Mouse (Mus musculus): ENCODE measurements around the gene Tatdn3.
A peak's percentile ranks its signal among the peaks of the same experiment; 100 is the strongest.

Gene Tatdn3

DNA sequence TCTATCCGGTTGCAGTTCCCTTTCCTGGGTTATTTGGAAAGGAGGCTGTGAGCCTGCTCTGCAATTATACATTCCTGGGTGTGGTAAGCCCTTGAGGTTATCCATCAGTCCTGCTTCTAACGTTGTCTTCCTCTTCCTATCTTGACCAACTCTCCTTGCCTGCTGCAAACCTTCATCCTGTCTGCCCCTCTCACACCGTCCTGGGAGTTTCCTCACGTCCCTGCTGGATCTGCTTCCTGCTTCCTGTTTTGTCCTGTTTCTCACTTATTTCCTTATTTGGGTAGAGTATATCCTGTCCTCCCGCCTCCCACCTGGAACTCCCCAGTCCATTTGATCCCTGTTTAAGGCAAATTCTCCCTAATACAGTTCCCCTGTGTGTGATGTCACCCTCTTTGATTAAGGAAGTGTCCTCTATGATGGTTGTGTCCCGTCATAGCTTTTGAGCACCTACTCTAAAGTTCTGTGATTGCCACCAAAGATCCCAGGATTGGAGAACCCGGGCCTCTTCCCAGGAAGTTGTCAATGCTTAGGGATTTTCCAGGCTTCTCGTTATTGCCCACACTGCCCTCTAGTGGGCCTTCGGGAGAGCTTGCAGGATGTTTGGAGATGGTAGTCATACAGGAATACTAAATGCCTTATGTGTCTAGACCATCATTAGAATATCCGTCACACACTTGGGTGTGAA is 12.6 kb upstream of the Tatdn3 start:
- peak; percentile 73 to 75 for DNase-seq (ENCODE audit: low spot score in 2 of 2)

DNA sequence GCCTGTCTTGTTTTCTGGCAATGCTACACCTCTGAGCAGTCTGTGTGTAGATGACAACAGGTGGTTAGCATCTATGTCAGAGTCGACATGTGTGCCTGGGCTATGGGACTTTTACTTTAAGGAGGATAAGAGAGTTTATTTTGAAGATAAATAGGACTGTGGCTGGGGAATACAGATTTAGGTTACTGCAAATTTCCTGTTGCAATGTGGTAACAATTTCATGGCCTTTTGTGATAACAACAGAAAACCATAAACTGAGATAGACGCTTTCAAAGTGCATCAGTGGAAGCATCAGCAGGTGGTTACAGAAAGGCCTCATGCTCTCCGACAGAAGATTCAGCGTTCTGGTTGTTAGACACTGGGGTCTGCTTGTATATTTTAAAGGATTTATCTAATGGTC is 10.8 kb upstream of the Tatdn3 start:
- no peak for DNase-seq (ENCODE audit: low spot score in 2 of 2)

DNA sequence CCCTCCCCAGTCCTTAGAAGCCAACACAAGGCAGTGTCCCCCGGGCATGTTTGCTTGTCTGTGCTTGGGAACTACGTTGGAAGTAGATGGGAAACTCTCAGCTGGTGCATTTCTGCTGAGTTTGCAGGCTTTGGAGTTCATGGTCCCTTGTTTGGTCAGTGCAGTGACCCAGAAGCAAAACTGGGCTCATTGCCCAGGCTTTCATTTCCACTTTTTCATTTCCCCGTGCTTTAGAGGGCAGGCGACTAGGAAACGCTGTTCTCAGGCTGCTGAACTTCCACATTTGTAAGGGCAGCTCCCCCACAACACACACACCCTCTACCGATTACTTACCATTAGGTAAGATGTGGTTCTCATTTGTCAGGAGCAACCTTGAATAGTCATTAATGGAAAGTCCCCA is 10.3 kb upstream of the Tatdn3 start:
- DNase-seq (ENCODE audit: low spot score in 2 of 2): peak; percentile 58 to 70

DNA sequence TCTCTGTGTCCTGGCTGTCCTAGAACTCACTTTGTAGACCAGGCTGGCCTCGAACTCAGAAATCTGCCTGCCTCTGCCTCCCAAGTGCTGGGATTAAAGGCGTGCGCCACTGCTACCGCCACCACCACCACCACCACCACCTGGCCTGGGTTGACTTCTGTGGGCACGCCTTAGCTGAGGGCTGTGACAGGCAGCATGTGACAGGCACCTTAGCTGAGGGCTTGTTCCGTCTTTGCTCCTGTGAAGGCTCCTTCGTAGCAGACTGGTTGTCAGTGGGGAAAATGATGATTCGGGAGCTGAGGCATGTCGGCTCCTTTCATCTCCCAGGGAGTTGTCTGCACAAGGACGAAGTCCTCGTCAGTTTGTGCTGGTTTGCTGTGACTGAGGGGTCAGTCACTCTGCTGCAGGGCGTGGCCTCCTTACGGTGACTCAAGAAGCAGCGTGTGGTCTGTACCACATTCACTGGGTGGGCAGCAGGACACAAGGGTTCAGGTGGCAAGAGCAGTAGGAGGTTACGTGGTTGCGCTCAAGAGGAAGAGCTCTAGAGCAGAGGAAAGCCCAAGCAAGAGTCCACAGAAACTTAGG is 9.7 kb upstream of the Tatdn3 start:
- DNase-seq (ENCODE audit: low spot score in 2 of 2): no peak

DNA sequence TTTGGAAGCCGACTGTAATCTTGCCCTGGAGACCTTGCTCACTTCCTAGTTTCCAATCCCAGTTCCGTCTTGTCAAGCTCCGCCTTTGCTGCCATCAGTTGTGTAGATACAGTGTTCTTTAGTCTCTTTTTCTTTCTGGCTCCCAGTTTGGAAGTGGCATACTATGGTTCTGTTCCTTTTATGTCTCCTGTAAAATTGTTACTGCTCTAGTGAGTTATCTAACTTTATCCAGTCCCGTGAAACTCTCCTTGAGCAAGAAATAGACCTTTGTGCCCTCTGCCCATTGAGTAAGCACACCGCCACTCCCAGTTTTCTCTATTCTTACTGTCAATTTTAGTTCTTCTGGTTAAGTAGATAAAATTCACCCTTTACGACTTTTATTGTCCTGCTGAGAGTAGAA is 8.9 kb upstream of the Tatdn3 start:
- DNase-seq (ENCODE audit: low spot score in 2 of 2): peak in 1 of 2 experiments; percentile 9

DNA sequence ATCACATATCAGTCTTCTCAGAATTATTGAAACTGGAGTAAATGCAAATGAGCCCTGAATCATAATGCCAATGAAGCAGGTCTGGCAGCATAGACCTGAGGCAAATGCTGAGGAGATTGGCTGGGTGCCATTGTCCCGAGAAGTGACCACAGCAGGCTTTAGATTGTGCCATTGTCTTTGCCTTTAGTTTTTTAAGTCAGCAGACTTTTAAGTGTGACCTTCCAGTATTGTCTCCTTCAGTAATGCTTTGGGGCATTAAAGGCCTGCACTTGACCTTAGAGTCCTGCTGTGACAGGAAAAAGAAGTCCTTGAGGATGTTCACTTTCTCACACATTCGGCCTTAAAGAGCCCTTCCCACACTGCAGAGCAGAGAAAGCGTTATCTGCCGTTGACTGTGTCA is 7.5 kb upstream of the Tatdn3 start:
- DNase-seq (ENCODE audit: low spot score in 2 of 2): no peak

DNA sequence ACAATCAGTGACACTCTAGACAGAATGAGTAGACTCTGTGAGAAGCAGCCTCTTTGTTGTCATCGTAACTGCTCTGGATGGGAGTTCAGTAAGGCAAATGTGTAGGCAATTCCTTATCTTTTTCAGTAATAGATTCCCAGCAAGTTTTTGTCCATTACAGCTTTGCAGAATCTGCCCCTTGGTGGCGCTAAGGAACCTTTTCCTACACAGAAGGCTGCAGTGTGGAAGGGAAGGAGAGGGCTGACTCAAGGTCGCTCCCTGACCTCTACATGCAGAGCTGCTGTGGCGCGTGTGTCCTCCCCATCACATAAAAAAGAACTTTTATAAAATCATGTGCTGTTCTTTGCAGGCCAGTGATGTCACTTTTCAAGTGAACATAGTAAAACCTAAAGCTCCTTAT is 5.6 kb upstream of the Tatdn3 start:
- DNase-seq (ENCODE audit: low spot score in 2 of 2): no peak

DNA sequence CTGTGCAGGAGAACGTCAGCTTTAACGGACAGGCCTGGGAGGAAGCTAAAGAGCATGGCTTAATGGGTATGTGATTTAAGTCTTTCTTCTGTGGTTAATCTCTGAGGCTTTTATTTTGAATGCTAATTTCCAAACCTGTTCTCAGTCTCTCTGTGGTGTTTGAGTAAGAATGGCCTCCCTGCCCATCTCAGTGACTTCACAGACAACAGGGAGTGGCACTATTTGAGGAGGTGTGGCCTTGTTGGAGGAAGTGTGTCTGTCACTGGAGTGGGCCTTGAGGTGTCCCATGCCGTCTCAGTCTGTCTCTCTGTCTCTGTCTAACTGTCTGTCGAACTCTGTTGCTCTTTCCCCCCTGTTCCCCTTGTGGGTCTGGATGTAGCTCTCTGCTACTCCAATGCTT is 2.5 kb upstream of the Tatdn3 start:
- DNase-seq (ENCODE audit: low spot score in 2 of 2): no peak

DNA sequence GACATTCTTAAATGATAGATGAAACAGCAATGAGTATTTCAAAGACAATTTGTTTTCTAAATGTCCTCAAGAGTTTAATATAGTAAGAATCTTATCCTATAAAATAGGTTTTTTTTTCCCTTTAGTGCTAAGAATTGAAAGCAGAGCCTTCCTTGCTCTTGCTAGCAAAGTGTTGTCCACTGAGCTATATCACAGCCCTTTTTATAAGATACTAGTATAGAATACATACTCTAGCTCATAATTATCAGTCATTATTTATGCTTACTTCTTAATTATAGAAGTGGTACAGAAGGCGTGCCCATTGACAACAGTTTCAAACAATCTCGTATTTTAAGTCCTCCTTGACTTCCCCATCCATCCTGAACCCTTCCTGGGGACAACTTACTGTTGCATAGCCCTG is 1.8 kb upstream of the Tatdn3 start:
- no peak for DNase-seq (ENCODE audit: low spot score in 2 of 2)

DNA sequence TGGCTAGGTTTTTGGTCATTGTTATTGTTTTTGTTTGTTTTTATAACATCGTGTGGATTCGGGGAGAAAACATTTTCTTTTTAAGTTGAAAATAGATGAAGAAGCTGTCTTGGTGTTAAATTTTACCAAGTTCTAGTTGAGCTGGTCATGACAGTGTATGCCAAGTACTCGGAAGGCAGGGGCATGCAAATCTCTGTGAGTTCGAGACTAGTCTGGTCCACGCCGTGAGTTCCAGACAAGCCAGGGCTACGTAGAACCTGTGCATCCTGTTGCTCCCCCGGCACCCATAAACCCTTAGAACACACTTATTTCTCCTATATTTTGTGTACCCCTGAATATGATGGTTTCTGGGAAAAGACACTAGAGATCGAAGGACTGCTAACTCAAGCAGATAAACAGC is 968 bp upstream of the Tatdn3 start:
- DNase-seq (ENCODE audit: low spot score in 2 of 2): no peak

DNA sequence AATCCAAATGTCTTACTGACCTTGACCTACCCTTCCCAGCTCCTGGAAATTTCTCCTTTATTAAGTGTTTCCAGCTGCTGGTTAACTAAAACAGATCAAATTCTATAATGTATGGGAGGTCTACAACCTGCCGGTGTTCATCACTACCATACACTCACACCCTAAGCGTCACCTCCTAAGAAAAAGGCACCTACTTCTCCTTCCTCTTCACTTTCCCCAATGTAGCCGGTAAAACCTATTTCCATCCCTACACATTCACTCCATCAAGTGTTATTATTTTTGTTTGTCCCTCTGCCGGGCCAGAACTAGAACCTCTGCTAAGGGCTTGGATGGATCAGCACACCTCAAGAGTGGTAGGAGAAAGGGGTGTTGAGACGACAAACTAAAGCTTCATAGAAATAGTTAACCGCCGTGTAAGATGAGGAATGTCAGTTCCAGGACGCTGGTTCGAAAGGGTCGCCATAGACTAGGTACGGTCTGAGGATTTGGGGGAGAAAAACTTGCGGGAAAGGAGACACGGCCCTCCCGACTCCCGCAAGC is 421 bp downstream of the Tatdn3 start:
- DNase-seq (ENCODE audit: low spot score in 2 of 2): no peak

DNA sequence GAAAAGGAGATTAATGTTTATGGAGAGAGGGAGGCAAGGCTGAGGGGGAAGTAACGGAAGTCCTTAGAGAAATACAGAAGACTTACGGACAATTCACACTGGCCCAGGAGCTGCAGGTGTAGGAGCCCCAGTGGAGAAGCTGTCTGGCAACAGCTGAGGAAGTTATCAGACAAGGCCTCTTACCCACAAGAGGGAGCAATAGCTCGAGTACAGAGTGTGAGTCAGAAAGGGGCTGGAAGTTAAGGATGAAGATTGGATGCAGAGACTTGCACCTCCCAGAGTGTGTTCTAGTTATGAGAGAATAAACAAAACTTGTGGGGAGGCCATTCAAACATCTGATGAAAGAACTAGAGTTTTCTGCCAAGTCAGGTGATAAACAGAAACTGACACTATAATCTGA is 5.3 kb downstream of the Tatdn3 start:
- DNase-seq (ENCODE audit: low spot score in 2 of 2): no peak

DNA sequence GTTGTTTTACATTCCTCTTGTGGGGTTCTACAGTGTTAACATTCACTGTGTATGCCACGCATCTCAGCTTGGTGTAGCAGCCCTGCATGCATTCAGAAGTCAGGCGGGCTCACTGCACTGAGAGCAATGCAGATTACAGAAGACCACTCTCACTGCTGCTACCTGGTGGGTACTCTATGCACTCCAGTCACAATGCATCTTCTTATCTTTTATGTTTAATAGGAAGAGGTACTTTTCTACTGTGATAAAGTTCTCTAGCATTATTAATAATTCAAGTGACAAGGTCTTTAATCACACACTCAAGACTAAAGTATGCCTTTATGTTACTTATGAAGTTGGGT is 7.2 kb downstream of the Tatdn3 start:
- no peak for DNase-seq (ENCODE audit: low spot score in 2 of 2)

DNA sequence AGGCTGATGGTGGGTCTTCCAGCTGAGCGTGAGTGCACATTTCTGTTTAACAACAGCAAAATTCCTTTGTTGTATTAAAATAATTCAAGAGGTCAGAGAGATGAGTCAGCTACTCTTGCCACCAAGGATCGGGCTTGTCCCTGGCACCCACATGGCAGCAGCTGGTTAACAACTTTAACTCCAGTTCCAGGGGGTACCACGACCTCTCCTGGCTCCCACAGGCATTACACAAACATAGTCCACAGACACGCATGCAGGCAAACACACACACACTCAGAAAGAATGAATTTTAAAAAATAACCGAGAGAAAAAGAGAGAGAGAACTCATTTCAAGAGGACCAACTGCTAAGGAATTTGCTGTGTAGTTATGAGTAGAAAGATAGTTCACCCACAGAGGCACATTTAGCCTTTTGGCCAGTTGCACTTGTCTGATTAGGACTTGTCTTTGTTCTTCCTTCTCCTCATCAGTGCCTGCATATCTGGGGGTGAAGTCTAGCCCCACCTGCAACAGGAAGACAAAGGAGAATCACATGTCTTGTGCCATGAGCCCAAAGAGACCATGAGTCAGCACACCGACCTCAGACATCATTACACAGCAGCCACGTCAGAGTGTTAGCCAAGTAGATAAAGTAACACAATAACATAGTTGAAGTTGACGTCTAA is 7.7 kb downstream of the Tatdn3 start:
- no peak for DNase-seq (ENCODE audit: low spot score in 2 of 2)

DNA sequence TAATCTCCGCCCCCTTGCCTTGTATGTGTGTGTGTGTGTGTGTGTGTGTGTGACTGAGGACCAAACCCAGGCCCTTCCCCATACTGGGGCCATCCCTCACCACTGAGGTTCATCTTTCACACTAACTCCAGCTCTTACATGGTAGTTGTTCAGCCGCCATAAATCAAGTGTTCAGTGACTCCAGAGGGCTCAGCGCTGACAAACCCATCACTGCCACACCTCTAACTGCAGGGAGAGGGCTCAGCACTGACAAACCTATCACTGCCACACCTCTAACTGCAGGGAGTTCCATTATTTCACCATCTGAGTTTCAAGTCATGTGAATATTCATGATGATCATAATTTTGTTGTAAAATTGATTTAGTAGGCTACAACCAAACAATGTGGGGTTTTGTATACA is 9.2 kb downstream of the Tatdn3 start:
- no peak for DNase-seq (ENCODE audit: low spot score in 2 of 2)

DNA sequence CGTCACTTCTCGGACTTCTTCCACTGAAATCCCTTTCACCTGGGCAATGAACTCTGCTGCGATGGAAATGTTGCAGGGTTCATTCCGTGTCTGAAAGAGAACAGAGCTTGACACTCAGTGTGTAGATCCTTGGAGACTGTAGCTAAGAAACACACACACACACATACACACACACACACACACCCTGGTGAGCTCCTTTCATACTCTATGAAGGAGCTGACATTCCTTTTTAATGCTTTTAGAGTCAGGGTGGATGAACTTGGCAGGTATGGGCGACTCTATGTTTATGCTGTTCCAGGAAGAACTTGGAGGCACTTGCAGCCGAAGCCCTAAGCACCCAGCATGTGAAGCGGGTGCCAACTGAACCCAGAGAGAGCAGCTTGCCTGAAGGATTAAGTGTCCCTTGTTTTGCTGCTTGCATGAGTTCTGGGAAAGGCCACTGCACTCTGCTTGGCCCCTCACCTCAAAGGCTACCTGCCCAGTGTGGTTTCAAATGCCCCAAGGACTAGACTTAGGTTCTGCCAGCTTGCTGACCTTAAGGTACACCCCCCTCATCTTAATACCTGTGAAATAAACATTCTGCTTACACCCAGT is 16.4 kb downstream of the Tatdn3 start:
- no peak for DNase-seq (ENCODE audit: low spot score in 2 of 2)

DNA sequence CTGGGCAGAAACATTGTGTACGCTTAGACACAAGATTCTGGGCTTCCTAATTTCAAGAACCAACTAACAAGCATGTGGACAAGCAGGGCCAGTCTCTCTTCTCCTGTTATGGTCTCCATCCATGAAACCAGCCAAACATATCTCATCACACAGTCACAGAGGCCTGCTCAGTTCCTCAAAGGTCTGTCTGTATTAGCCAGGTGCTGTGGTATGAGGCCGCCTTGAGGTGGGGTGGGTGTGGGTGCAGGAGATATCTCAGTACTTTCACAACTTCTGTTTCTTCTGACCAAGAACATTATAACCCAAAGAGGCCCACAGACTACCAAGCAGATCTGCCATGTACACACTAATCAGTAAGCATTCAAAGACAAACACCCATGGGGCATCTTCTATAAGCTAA is 17.5 kb downstream of the Tatdn3 start:
- no peak for DNase-seq (ENCODE audit: low spot score in 2 of 2)

DNA sequence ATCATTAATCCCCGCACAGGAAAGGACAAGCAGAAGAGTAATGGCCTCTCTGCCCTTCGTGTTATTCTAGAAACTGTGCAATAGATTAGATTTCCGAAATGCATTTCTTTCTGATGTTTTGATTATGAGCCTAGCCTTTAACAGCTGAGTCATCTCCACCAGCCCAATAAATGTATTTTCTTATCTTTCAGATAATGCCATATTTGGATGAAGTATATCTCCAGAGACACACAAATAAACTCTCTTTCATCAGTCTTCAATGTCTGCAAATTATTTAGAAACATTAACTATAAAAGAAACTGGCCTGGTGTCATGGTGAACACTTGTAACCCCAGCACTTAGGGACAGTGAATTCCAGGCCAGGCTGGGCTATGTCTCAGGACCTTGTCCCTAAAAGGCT is 20.0 kb downstream of the Tatdn3 start:
- no peak for DNase-seq (ENCODE audit: low spot score in 2 of 2)

DNA sequence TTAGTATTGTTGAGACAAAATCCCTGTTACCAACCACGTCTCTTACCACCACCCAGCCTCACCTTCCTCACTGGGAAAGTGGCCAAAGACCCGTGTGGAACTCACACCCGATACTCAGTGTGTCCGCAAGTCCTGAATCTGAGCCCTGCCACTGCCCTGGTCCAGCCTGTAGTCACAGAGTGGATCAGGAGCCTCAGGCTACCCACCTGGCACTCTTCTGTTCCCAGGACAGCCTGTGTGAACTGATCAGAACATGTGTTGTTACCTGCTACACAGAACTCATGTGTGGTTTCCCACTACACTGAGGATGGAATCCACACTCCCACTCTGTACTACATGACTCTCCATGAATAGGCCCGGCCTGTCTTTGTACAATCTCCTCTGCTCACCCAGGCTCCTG is 20.6 kb downstream of the Tatdn3 start:
- no peak for DNase-seq (ENCODE audit: low spot score in 2 of 2)

DNA sequence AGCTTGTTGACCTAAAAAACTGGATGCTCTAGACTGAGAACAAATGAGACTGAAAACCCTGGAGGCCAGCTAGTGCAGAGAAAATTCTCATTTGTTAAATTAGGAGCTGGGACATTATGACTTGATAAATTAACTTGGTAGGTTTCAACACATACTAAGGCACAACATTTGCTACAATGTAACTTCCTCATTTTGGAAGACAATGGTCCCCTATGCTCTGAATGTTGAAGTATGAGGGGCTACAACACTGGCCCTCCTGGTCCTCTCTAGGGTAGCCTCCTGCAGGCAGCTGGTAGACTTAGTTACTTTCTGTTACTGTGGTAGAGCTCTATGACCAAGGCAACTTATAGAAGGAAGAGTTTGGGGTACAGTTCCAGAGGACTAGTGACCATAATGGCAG is 21.4 kb downstream of the Tatdn3 start:
- no peak for DNase-seq (ENCODE audit: low spot score in 2 of 2)

DNA sequence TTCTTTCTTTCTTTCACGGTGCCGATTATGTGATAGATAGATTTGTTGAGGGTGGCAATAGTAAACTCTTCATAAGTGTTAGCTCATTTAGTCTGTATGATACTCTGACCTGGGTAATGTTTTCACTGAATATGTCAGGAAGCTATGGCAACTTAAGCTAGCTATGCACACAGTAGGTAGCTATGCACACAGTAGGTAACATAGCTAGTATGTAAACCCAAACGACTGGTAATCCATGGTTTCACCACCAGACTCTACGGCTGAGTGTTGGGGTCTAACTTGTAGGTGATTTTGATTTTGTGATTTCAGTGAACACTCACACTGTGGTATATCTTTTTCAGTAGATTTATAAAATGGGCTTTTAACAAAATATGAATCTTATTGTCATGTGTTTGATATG is 24.7 kb downstream of the Tatdn3 start:
- DNase-seq (ENCODE audit: low spot score in 2 of 2): no peak

DNA sequence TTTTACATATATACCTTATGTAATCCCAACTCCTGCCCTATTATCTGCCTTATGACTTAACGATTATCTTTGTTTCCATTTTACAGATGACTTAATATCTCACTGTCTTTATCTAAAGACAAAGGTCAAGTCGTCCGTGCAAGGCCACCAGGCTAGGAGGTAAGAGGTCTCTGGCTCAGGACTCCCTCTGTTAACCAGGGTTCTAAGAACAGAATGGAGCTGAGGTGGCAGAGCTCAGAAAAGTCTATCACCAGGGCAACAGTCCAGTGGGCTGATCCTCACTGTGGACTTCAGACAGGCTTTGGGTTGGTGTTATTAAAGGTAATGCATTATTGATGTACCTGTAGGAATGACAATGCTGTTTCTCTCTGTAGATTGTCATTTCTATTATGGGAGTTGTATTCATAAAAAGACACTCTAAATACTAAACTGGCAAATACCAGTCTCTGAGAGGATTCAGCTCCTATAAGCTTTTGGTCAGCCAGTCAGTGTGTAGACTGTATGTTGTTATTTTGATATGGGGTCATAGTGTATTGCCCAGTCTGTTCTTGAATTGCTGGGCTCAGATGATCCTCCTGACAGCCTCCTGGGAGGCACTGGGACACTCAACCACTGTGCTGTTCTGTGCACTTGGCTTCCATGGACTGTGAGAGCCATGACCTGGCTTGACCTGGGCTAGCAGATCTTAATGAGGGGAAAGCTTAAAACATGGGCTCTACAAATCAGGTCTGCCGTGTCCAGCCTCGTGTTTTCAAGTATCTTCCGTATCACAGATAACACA is 26.0 kb downstream of the Tatdn3 start, which contains the start of gene Spata45:
TSS of gene Spata45 (plus strand) at position 86 of the 781 bp plus-strand sequence.
- DNase-seq (ENCODE audit: low spot score in 2 of 2): no peak
